Mouse (Mus musculus) activated CD4-positive, CD25-positive, alpha-beta regulatory T cell, adult 4 months (primary cell): Measurements from ENCODE around the gene Capn5. TPM values are rescaled to one million over a fixed set of nuclear protein-coding genes. Genes with fewer than 3 reads are reported as not detected.
A peak's percentile ranks its signal among the peaks of the same experiment; 100 is the strongest.

Experiments
- ATAC-seq: one replicate; pipeline ENCODE4 v1.8.0; 2017
- polyA plus RNA-seq, 2 experiments: library from polyadenylated mRNA; unstranded; fragments of 100-300 nt; shearing (Covaris generic); gene quantifications; one replicate each; pipeline ENCODE4 v1.2.1; 2017

The Capn5 gene
- polyA plus RNA-seq, 2 experiments from 2014 or later = 0.79 to 2.1 TPM

GRCm38 (mm10) chr7:98176322-98177070 is 1.6 kb downstream of the Capn5 start:
- no peak for ATAC-seq

GRCm38 (mm10) chr7:98174883-98175755 is 3.0 kb downstream of the Capn5 start:
- no peak for ATAC-seq

GRCm38 (mm10) chr7:98173408-98173807 is 4.7 kb downstream of the Capn5 start:
- no peak for ATAC-seq

GRCm38 (mm10) chr7:98172661-98173060 is 5.4 kb downstream of the Capn5 start:
- ATAC-seq = no peak

GRCm38 (mm10) chr7:98171141-98172073 is 6.7 kb downstream of the Capn5 start:
- no peak for ATAC-seq

- ATAC-seq = peak; percentile 69
These were observed 13.0 kb downstream of the Capn5 start for GRCm38 (mm10) chr7:98164999-98165528.

- ATAC-seq = no peak
These were observed 13.6 kb downstream of the Capn5 start for GRCm38 (mm10) chr7:98164382-98164998.

- no peak for ATAC-seq
These were observed 14.4 kb downstream of the Capn5 start for GRCm38 (mm10) chr7:98163700-98164099.

GRCm38 (mm10) chr7:98162239-98162638 is 15.8 kb downstream of the Capn5 start:
- no peak for ATAC-seq

- ATAC-seq = no peak
These were observed 17.9 kb downstream of the Capn5 start for GRCm38 (mm10) chr7:98160041-98160740.

GRCm38 (mm10) chr7:98158481-98158880 is 19.6 kb downstream of the Capn5 start:
- no peak for ATAC-seq

GRCm38 (mm10) chr7:98157636-98158332 is 20.3 kb downstream of the Capn5 start:
- no peak for ATAC-seq

GRCm38 (mm10) chr7:98156280-98156665 is 21.8 kb downstream of the Capn5 start:
- ATAC-seq = no peak

- no peak for ATAC-seq
These were observed 22.4 kb downstream of the Capn5 start for GRCm38 (mm10) chr7:98155546-98156279.

- no peak for ATAC-seq
These were observed 24.2 kb downstream of the Capn5 start for GRCm38 (mm10) chr7:98153892-98154291.

- ATAC-seq = no peak
These were observed 24.7 kb downstream of the Capn5 start for GRCm38 (mm10) chr7:98153345-98153744.

GRCm38 (mm10) chr7:98152400-98152799 is 25.7 kb downstream of the Capn5 start:
- no peak for ATAC-seq

GRCm38 (mm10) chr7:98150525-98150924 is 27.5 kb downstream of the Capn5 start:
- no peak for ATAC-seq

- no peak for ATAC-seq
These were observed 28.3 kb downstream of the Capn5 start for GRCm38 (mm10) chr7:98149802-98150201.
